Mouse (Mus musculus) heart, postnatal 10 days (tissue): ENCODE measurements around the gene Rps19bp1. TPM values are rescaled to one million over a fixed set of nuclear protein-coding genes. Genes with fewer than 3 reads are reported as not detected.

ENCODE experiments used
- DNase-seq, 2 experiments: peaks; one replicate each; pipeline ENCODE4 v3.0.0; 2021
- intact Hi-C: fragments of 180-260 bp; cut with DNase I; formaldehyde crosslinking; loops from one replicate; pipeline ENCODE4 v1.15.1; 2025
- total RNA-seq, 2 experiments: library from RNA; stranded (reverse); gene quantifications; 2 replicates each; pipeline ENCODE4 v1.2.3; 2021

The Rps19bp1 gene
- total RNA-seq, 2 experiments from 2014 or later = 20.0 to 24.6 TPM

DNA sequence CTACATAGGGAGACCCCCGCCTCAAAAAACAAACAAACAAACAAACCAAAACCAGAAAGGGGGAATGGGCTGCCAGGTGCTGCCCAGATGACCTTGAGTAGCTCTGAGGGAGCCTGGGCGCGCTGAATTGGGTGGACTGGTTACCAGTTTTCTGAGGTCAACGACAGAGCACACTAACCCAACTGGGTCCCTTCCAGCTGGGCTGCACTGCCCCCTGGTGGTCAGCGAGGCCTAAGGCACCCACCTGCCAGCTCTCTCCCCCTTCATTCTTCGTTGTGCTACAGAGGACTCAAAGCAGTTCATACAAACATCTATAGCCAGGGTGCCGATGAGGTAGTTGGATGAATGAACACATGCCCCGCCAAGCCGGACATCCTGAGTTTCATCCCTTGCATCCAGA is 38.9 kb downstream of the Rps19bp1 start:
- intact Hi-C loops = loop anchor here (2.0 to 10.0 kb wide), 3 partner anchors 113 to 280 kb away; no protein-coding TSS in a partner anchor
- peak; percentile 72 to 90 for DNase-seq

DNA sequence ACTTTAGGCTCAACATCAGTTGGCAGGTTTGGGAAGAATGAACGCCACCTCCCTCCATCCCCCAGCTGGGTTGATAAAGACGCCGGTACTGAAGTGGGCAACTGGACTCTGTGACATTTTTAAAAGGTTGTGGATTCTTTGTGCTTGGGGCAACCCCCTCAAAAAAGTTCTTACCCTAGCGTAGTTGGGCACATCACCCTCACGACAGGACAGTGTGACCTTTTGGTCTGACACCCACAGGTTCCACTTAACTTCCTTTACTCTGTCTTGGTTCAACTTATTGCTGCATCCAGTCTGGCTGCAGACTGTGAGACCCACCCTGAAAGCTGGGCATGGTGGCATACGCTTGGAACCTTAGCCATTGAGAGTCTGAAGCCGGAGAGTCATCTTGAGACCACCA is 40.4 kb downstream of the Rps19bp1 start:
- intact Hi-C loops = loop anchor here (2.0 to 10.0 kb wide), 2 partner anchors 135 to 279 kb away; no protein-coding TSS in a partner anchor
- DNase-seq = no peak

- DNase-seq = no peak
- intact Hi-C loops = loop anchor here (10.0 kb wide), 1 partner anchor 276 kb away; no protein-coding TSS in a partner anchor
Measured at GRCm38 (mm10) chr15:80221031-80221430, 43.1 kb downstream of the Rps19bp1 start.

- intact Hi-C loops = loop anchor here (10.0 kb wide), 1 partner anchor 275 kb away; no protein-coding TSS in a partner anchor
- no peak for DNase-seq
Measured at GRCm38 (mm10) chr15:80219705-80220657, 44.1 kb downstream of the Rps19bp1 start.

DNA sequence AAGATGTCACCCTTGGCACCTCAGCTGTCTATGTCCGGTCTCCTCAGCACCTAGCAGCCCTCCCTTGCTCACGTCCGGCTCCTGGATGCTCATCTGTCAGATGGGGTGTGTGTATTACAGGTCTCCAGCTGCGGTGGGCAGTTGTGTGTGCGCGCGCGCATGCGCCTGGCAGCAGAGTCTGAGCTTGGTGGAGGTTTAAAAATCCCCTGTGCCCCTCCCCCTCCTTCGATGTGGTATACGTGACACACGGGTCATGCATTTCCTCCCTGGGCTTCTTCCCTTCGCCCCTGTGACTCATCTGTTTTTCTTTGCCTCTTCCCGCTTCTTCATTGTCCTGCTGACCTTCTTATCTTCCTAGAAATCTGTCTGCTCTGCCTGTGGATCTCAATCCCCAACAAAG is 44.9 kb downstream of the Rps19bp1 start:
- DNase-seq = peak; percentile 19 to 23
- intact Hi-C loops = no loop called here

- no peak for DNase-seq
- intact Hi-C loops = no loop called here
Measured at GRCm38 (mm10) chr15:80217476-80217875, 46.6 kb downstream of the Rps19bp1 start.

GRCm38 (mm10) chr15:80216480-80216820 is 47.7 kb downstream of the Rps19bp1 start:
- intact Hi-C loops = no loop called here

DNA sequence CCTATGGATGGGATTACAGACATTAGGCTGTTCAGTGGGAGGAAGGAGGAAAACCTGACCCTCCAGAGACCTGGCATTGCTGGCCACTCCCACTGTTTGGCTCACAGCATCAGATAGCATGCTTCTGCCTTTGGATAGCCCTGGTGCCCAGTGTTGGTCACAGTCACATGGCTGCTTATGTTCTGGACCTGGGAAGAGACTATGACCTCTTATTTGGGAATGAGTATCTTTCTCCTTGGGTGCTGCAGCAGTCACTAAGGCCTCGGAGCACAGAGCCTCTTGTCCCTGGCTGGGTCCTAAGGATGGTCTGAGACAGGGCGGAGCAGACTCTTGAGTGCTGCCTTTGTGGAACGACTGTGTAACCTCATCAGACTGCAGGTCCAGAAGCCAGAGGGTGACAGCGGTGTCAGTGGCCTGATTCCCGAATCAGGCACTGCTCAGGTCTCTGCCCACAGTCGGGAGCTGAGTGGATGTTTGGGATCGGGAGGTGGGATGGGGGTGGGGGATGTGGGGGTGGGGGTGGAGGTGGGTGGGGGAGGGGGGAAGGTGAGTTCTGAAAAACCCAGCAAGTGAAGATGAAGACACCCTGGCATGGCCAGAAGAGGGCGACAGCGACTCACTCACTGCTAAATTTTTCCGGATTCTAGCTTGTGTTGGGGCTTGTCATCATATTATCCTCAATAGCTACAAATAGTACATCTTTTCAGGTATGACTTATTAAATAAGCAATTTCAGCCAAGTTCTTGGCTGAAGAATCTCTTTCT is 48.2 kb downstream of the Rps19bp1 start:
- intact Hi-C loops = no loop called here
- peak; percentile 46 to 57 for DNase-seq

More at GRCm38 (mm10) chr15:80216480-80216820, 47.7 kb downstream of the Rps19bp1 start:
- DNase-seq = no peak

DNA sequence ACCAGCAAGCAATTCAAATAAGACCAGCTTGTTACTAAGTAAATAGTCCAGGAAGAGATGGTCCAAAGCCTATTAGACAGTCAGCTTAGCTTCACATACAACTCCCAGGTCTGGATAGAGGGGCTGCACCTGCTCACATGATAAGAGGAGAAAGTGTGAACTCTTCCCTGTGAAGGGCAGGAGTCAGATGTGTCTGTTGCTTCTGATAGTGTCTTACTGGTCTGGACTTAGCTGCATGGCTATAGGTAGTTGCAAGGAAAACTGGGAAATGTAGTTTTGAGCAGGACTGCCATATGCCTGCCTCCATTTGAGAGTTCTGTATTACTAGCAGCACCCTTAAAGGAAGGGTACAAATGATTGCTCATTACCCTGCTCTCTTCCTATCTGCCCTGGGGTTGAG is 50.4 kb downstream of the Rps19bp1 start:
- intact Hi-C loops = no loop called here
- no peak for DNase-seq

Other genes with a start within 250 kb of the Rps19bp1 start
- 10 to 100 TPM; 49.2 to 56.2 TPM for gene Pdgfb, start 249.3 kb downstream of the Rps19bp1 start, total RNA-seq
- 10 to 100 TPM; 84.9 to 86.7 TPM for gene Syngr1, start 173.0 kb downstream of the Rps19bp1 start, total RNA-seq
- gene Rpl3, start 172.4 kb downstream of the Rps19bp1 start, total RNA-seq = 100 to 1,000 TPM; 486 to 496 TPM
- gene Tab1, start 131.2 kb downstream of the Rps19bp1 start, total RNA-seq = 10 to 100 TPM; 33.3 to 34.3 TPM
- 1 to 10 TPM; 1.6 to 2.3 TPM for gene Mgat3, start 90.6 kb downstream of the Rps19bp1 start, total RNA-seq
- gene Mief1, start 30.3 kb downstream of the Rps19bp1 start, total RNA-seq = 10 to 100 TPM; 33.2 to 37.6 TPM
- gene AC140267.1, start 28.5 kb downstream of the Rps19bp1 start, total RNA-seq = 10 to 100 TPM; 22.0 to 31.2 TPM
- gene Atf4, start 9.1 kb downstream of the Rps19bp1 start, total RNA-seq = 100 to 1,000 TPM in 1 of 2 experiments, 10 to 100 TPM in 1; 96.4 to 105 TPM
- gene Cacna1i, start 22.9 kb upstream of the Rps19bp1 start, total RNA-seq = under 1 TPM in 1 of 2 experiments, not detected in 1; 0.05 TPM